Comparison of ENCODE assay signal across 11 mouse cellular contexts in the genomic region with DNA sequence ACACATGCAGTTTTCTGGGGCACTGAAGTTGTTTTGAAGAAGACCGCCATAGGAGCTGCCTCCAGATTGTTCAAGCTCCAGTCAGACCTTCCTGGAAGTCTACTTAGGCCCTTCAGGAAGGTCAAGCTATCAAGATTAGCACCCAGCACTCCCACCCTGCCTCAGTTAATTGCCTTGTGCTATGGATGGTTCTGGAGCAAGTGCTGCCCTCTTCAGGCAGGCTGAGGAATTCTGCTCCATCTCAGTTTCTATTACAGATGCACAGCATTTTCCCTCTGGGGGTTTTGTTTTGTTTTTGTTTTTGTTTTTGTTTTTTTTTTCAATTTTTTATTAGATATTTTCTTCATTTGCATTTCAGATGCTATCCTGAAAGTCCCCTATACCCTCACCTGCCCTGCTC.
DNase-seq lines count a peak whose midpoint lies in the region; ATAC-seq and TF ChIP-seq lines count a peak whose summit lies in the region.
"Had no signal": no experiment of that assay in that cellular context is flagged by ENCODE, and none has a peak within 500 bp of the region (broad histone marks: within the 10 kb centered on the region; RNA-seq: fewer than 3 reads in every experiment).

No protein-coding gene starts in this region.

- TF ChIP-seq RAD21 in MEL (IDR thresholded peaks at IDR 0.05; ENCODE audit: low read depth, low read length), result no peak; the same call in 1 of the 2 replicates

- H3K9ac ChIP-seq in forebrain, postnatal 0 days, result no peak overlapping the region
- H3K9ac ChIP-seq in forebrain, embryonic 13.5 days, result no peak overlapping the region
- no peak overlapping the region for H3K9ac ChIP-seq in lung, embryonic 14.5 days
- H3K9ac ChIP-seq in MEL (ENCODE audit: control insufficient read depth, low read depth, low read length, poor library complexity, severe bottlenecking), result no peak overlapping the region
- no peak overlapping the region for H3K9ac ChIP-seq in liver, postnatal 0 days (replicated peaks)
- H3K9ac ChIP-seq: stomach, embryonic 15.5 days had no signal

- H3K36me3 ChIP-seq in forebrain, postnatal 0 days (ENCODE audit: insufficient read depth), result no peaks in the 10 kb centered on the region
- H3K36me3 ChIP-seq in forebrain, embryonic 13.5 days (ENCODE audit: poor library complexity, severe bottlenecking), result no peaks in the 10 kb centered on the region
- H3K36me3 ChIP-seq in lung, embryonic 14.5 days (ENCODE audit: insufficient read depth), result no peaks in the 10 kb centered on the region
- H3K36me3 ChIP-seq in MEL (ENCODE audit: control insufficient read depth in 1 of 2, insufficient read depth in 2 of 2, low read length in 2 of 2), result no peaks in the 10 kb centered on the region
- H3K36me3 ChIP-seq in liver, postnatal 0 days (replicated peaks; ENCODE audit: insufficient read depth, low read length), result no peaks in the 10 kb centered on the region
- H3K36me3 ChIP-seq in heart, embryonic 10.5 days, result no peaks in the 10 kb centered on the region
- H3K36me3 ChIP-seq: stomach, embryonic 15.5 days had no signal

- H3K4me3 ChIP-seq in forebrain, postnatal 0 days (ENCODE audit: low read depth, low read length), result no peak overlapping the region
- H3K4me3 ChIP-seq in forebrain, embryonic 13.5 days, result no peak overlapping the region
- H3K4me3 ChIP-seq in lung, embryonic 14.5 days (ENCODE audit: low read depth, low read length), result no peak overlapping the region
- no peak overlapping the region for H3K4me3 ChIP-seq in MEL (ENCODE audit: control insufficient read depth in 1 of 2, insufficient read depth in 1 of 2, low read depth in 2 of 2, low read length in 2 of 2)
- H3K4me3 ChIP-seq in liver, postnatal 0 days (ENCODE audit: low read depth, low read length), result no peak overlapping the region
- no peak overlapping the region for H3K4me3 ChIP-seq in heart, embryonic 10.5 days
- H3K4me3 ChIP-seq: megakaryocyte, embryonic 14.5 days; stomach, embryonic 15.5 days had no signal

- TF ChIP-seq EP300 in MEL (IDR thresholded peaks at IDR 0.05; ENCODE audit: low read depth in 1 of 2, low read length in 2 of 2), result no peak
- no peak for TF ChIP-seq EP300 in liver, postnatal 0 days (IDR thresholded peaks at IDR 0.05; ENCODE audit: low read depth)

- no peaks in the 10 kb centered on the region for H3K9me3 ChIP-seq in forebrain, postnatal 0 days (ENCODE audit: low read length)
- no peaks in the 10 kb centered on the region for H3K9me3 ChIP-seq in forebrain, embryonic 13.5 days (replicated peaks)
- no peaks in the 10 kb centered on the region for H3K9me3 ChIP-seq in lung, embryonic 14.5 days (ENCODE audit: low read depth, low read length)
- no peaks in the 10 kb centered on the region for H3K9me3 ChIP-seq in MEL (replicated peaks; ENCODE audit: insufficient read depth, low read length)
- no peaks in the 10 kb centered on the region for H3K9me3 ChIP-seq in liver, postnatal 0 days (ENCODE audit: low read length)
- H3K9me3 ChIP-seq in heart, embryonic 10.5 days, result no peaks in the 10 kb centered on the region
- H3K9me3 ChIP-seq: megakaryocyte, embryonic 14.5 days; stomach, embryonic 15.5 days had no signal

- no peaks in the 10 kb centered on the region for H3K4me1 ChIP-seq in forebrain, postnatal 0 days (ENCODE audit: insufficient read depth)
- H3K4me1 ChIP-seq in forebrain, embryonic 13.5 days, result no peaks in the 10 kb centered on the region
- no peaks in the 10 kb centered on the region for H3K4me1 ChIP-seq in lung, embryonic 14.5 days (ENCODE audit: insufficient read depth)
- H3K4me1 ChIP-seq in MEL (ENCODE audit: control insufficient read depth in 1 of 2, insufficient read depth in 2 of 2, low read length in 2 of 2), result no peaks in the 10 kb centered on the region
- no peaks in the 10 kb centered on the region for H3K4me1 ChIP-seq in liver, postnatal 0 days (ENCODE audit: insufficient read depth)
- H3K4me1 ChIP-seq in heart, embryonic 10.5 days, result no peaks in the 10 kb centered on the region
- H3K4me1 ChIP-seq: stomach, embryonic 15.5 days had no signal

- 96% methylated on average over 1 of the region's 1 CpGs for WGBS in forebrain, postnatal 0 days
- 90% methylated on average over 1 of the region's 1 CpGs for WGBS in forebrain, embryonic 13.5 days
- WGBS in lung, embryonic 14.5 days, result 88% methylated on average over 1 of the region's 1 CpGs
- 81% methylated on average over 1 of the region's 1 CpGs for WGBS in liver, postnatal 0 days (ENCODE audit: insufficient replicate concordance)
- 86% methylated on average over 1 of the region's 1 CpGs for WGBS in heart, embryonic 10.5 days

- no peak for ATAC-seq in forebrain, postnatal 0 days
- ATAC-seq in forebrain, embryonic 13.5 days, result no peak
- no peak for ATAC-seq in lung, embryonic 14.5 days (ENCODE audit: insufficient read depth)
- no peak for ATAC-seq in liver, postnatal 0 days

- no peak overlapping the region for H3K4me2 ChIP-seq in forebrain, postnatal 0 days (ENCODE audit: low read depth)
- H3K4me2 ChIP-seq in forebrain, embryonic 13.5 days, result no peak overlapping the region
- no peak overlapping the region for H3K4me2 ChIP-seq in lung, embryonic 14.5 days
- H3K4me2 ChIP-seq in liver, postnatal 0 days (ENCODE audit: low read depth, low read length), result no peak overlapping the region
- H3K4me2 ChIP-seq: stomach, embryonic 15.5 days had no signal

- no peak for DNase-seq in forebrain, postnatal 0 days
- DNase-seq in lung, embryonic 14.5 days, result peak; percentile 8
- no peak for DNase-seq in lung, postnatal 10 days
- peak; percentile 9 for DNase-seq in MEL (ENCODE audit: low read depth, low spot score)
- DNase-seq in liver, postnatal 0 days, result peak; percentile 15
- no peak for DNase-seq in spleen, adult 12 weeks (ENCODE audit: low spot score)
- no peak for DNase-seq in heart, embryonic 10.5 days (ENCODE audit: low spot score)
- DNase-seq: layer of hippocampus, postnatal 36 days had no signal

- no peaks in the 10 kb centered on the region for H3K27me3 ChIP-seq in forebrain, postnatal 0 days (ENCODE audit: insufficient read depth, low read length)
- no peaks in the 10 kb centered on the region for H3K27me3 ChIP-seq in forebrain, embryonic 13.5 days
- H3K27me3 ChIP-seq in lung, embryonic 14.5 days (ENCODE audit: insufficient read depth, low read length), result no peaks in the 10 kb centered on the region
- H3K27me3 ChIP-seq in MEL (ENCODE audit: control insufficient read depth in 1 of 2, insufficient read depth in 2 of 2, low read length in 2 of 2), result no peaks in the 10 kb centered on the region
- H3K27me3 ChIP-seq in liver, postnatal 0 days (ENCODE audit: insufficient read depth, low read length), result no peaks in the 10 kb centered on the region
- H3K27me3 ChIP-seq in heart, embryonic 10.5 days (ENCODE audit: insufficient read depth, poor library complexity, severe bottlenecking), result no peaks in the 10 kb centered on the region
- H3K27me3 ChIP-seq: megakaryocyte, embryonic 14.5 days; stomach, embryonic 15.5 days had no signal

- H3K27ac ChIP-seq in forebrain, postnatal 0 days (ENCODE audit: low read depth, low read length), result no peak overlapping the region
- H3K27ac ChIP-seq in forebrain, embryonic 13.5 days, result no peak overlapping the region
- no peak overlapping the region for H3K27ac ChIP-seq in lung, embryonic 14.5 days (ENCODE audit: low read depth)
- no peak overlapping the region for H3K27ac ChIP-seq in MEL (ENCODE audit: control insufficient read depth, low read depth, low read length)
- no peak overlapping the region for H3K27ac ChIP-seq in liver, postnatal 0 days (ENCODE audit: low read depth)
- no peak overlapping the region for H3K27ac ChIP-seq in heart, embryonic 10.5 days
- H3K27ac ChIP-seq: stomach, embryonic 15.5 days had no signal

- peak; percentile 40 for TF ChIP-seq CTCF in forebrain, postnatal 0 days (IDR thresholded peaks at IDR 0.05; ENCODE audit: low read depth)
- TF ChIP-seq CTCF in lung, embryonic 14.5 days (IDR thresholded peaks at IDR 0.05; ENCODE audit: low read depth), result peak; percentile 56
- peak; percentile 11 to 49 (median 46); a peak in 4 of 6 replicates for TF ChIP-seq CTCF in MEL (IDR thresholded peaks at IDR 0.05 in 2 of 3, conservative IDR thresholded peaks at IDR 0.05 in 1 of 3; ENCODE audit: control insufficient read depth in 1 of 3, insufficient read depth in 1 of 3, low read depth in 2 of 3, low read length in 3 of 3, poor library complexity in 1 of 3, severe bottlenecking in 1 of 3)
- peak; percentile 60 for TF ChIP-seq CTCF in liver, postnatal 0 days (IDR thresholded peaks at IDR 0.05; ENCODE audit: low read depth)

- H3K79me2 ChIP-seq in MEL (ENCODE audit: control insufficient read depth, insufficient read depth, low read length, poor library complexity), result no peaks in the 10 kb centered on the region

- no peak for TF ChIP-seq POLR2A in MEL (IDR thresholded peaks at IDR 0.05; ENCODE audit: control insufficient read depth in 1 of 2, insufficient read depth in 1 of 2, low read depth in 1 of 2, low read length in 2 of 2, poor library complexity in 1 of 2)

TF ChIP-seq in MEL, 35 proteins besides CTCF, POLR2A, EP300 and RAD21:
- no peak for TF ChIP-seq ZNF384 (IDR thresholded peaks at IDR 0.05; ENCODE audit: low read depth, low read length)
- no peak for TF ChIP-seq NELFE (IDR thresholded peaks at IDR 0.05; ENCODE audit: low read depth, low read length)
- TF ChIP-seq SMC3 (IDR thresholded peaks at IDR 0.05; ENCODE audit: low read depth, low read length), result peak; percentile 39

Comparison
In these comparisons a context has a peak if more than half of its experiments do, and no peak if none do; other contexts are left out.
1. DNase-seq: peak in lung, embryonic 14.5 days (single experiment), MEL (single experiment) and liver, postnatal 0 days (single experiment); none in forebrain, postnatal 0 days (single experiment), lung, postnatal 10 days (single experiment), spleen, adult 12 weeks (single experiment) and heart, embryonic 10.5 days (single experiment).
2. Peak in every context shown above with its lines, with median percentiles within 50 percentile points of each other: CTCF ChIP-seq.